Mouse (Mus musculus) spleen, adult 2 months (tissue): ENCODE measurements around the gene Slc35e3. TPM values are rescaled to one million over a fixed set of nuclear protein-coding genes. Genes with fewer than 3 reads are reported as not detected.
"Not testable (repeated sequence)": the region's sequence is repeated elsewhere in the genome, so short reads cannot be mapped to it uniquely, and the experiment has no call there.

Experiments used
- DNase-seq, 2 experiments: peaks; one replicate each; pipeline versions ENCODE4 v3.0.0 to v3.0.0-alpha.2; 2012 to 2021; ENCODE audit warnings: low spot score in 2 of 2, low read depth in 1 of 2
- H3K27ac ChIP-seq: fragments of 200-500 bp; 2 replicates; pipeline ENCODE4 v1.5.1; 2012; ENCODE audit warnings: low read length, inconsistent platforms; ENCODE audit not compliant: insufficient read depth
- H3K27me3 ChIP-seq: fragments of 200-500 bp; 2 replicates; pipeline ENCODE4 v1.6.1; 2012; ENCODE audit warnings: mild to moderate bottlenecking, moderate library complexity, low read length, inconsistent platforms; ENCODE audit not compliant: control insufficient read depth, insufficient read depth
- H3K36me3 ChIP-seq: fragments of 200-500 bp; 2 replicates; pipeline ENCODE4 v1.6.1; 2012; ENCODE audit warnings: mild to moderate bottlenecking, low read length, inconsistent platforms; ENCODE audit not compliant: control insufficient read depth, insufficient read depth
- H3K4me1 ChIP-seq: fragments of 200-500 bp; 2 replicates; pipeline ENCODE4 v1.6.1; 2011; ENCODE audit warnings: inconsistent platforms; ENCODE audit not compliant: control insufficient read depth, insufficient read depth, insufficient read length
- H3K4me3 ChIP-seq: fragments of 200-500 bp; 2 replicates; pipeline ENCODE4 v1.5.1; 2011; ENCODE audit warnings: mild to moderate bottlenecking, inconsistent platforms; ENCODE audit not compliant: insufficient read depth, insufficient read length; ENCODE audit errors: extremely low read depth
- CTCF ChIP-seq: fragments of 200-500 bp; IDR thresholded peaks from 2 replicates; pipeline ENCODE4 v1.5.1; 2011; ENCODE audit warnings: mild to moderate bottlenecking, inconsistent platforms; ENCODE audit not compliant: insufficient read depth, insufficient read length, insufficient replicate concordance; ENCODE audit errors: extremely low read depth
- POLR2A ChIP-seq: fragments of 200-500 bp; IDR thresholded peaks from 2 replicates; pipeline ENCODE4 v1.6.1; 2011; ENCODE audit warnings: low read depth, low read length, inconsistent platforms
- WGBS: fragments of 180-500 bp; shearing (Covaris S2); methylation state at CpG from one replicate; pipeline ENCODE4 v1.1.7; 2018; 5-methylcytosine and 5-hydroxymethylcytosine counted together
- polyA plus RNA-seq: library from polyadenylated mRNA; depleted of rRNA; stranded (reverse); fragments of >200 nt; gene quantifications from 2 replicates; pipeline ENCODE4 v1.2.3, GENCODE M21; 2012

Gene Slc35e3
- polyA plus RNA-seq, 1 experiment = 5.6 TPM

DNA sequence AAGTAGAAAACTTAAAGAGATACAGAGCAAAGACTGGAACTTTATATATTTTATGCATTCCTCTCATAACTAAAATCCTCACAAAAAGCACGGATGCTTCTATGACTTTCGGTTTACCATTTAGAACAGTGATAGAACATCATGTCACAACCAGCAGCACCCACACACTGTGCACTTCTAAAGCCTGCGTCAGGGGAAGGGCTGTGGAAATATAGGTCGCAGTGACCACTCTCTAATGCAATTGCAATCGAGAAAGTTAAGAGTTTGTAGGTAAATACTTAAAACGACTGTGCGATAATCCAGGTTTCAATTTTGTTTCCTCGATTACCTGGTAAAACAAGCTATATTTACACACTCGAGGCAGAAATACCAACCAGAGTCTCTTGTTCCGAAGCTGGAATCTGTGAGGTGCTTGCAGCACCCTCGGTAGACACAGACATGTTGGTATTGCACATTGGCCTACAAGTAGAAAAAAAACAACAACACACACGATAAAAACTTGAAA, 36.8 kb downstream of the Slc35e3 start:
- Histone ChIP-seq H3K4me3 (peak overlapping the region; percentile 99), H3K27me3 (no peaks in the 10 kb centered on the region), H3K27ac (peak overlapping the region; percentile 82; the same call in 1 of the 2 replicates), H3K4me1 (no peaks in the 10 kb centered on the region; the same call in 1 of the 2 replicates), H3K36me3 (peaks cover 14% of the 10 kb centered on the region)
- TF ChIP-seq POLR2A (no peak), CTCF (no peak)
- 18% methylated on average over 12 of the region's 12 CpGs for WGBS
- DNase-seq = no peak

DNA sequence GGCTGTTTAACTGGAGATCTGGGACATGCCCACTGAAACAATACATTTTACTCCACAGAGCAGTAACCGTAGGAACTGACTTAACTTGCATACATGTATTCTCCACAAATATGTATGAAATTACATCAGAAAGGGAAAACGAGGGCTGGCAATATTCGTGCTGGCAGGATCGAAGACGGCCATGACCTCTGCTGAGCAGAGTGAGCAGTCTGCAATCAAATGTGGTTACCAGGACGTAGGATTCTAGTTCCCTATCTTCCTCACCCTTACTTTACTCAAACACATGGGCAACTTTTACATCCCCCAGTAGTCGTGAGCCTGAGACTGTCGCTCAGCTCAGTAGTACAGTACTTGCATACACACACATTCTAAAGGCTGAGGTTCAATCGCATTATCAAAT, 37.3 kb downstream of the Slc35e3 start:
- WGBS = 50% methylated on average over 9 of the region's 9 CpGs
- Histone ChIP-seq H3K4me3 (no peak overlapping the region), H3K4me1 (no peaks in the 10 kb centered on the region; the same call in 1 of the 2 replicates), H3K27me3 (no peaks in the 10 kb centered on the region), H3K36me3 (peaks cover 16% of the 10 kb centered on the region), H3K27ac (no peak overlapping the region)
- TF ChIP-seq POLR2A (no peak), CTCF (no peak)
- no peak for DNase-seq

DNA sequence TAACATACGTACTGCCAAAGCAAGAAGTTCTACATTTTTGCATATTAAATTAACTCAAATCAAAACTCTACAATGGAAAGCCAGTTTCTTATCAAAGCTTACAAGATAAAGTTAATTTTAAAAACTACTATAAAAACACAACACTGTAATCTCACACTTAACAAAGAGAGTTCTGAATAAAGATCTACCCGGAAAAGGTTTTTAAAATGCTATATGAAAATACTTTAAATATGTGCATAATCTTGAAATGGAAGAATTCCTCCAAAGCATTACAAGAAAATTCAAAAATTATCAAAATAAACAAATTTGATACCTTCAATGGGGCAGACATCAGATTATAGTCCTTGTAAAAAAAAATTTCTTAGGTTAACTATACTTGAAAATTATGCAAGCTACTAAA, 37.8 kb downstream of the Slc35e3 start:
- TF ChIP-seq CTCF (no peak), POLR2A (no peak)
- DNase-seq = no peak
- 95% methylated on average over 2 of the region's 2 CpGs for WGBS
- no peak overlapping the region for H3K4me3 ChIP-seq
- no peaks in the 10 kb centered on the region for H3K27me3 ChIP-seq
- peaks cover 18% of the 10 kb centered on the region for H3K36me3 ChIP-seq
- no peaks in the 10 kb centered on the region; the same call in 1 of the 2 replicates for H3K4me1 ChIP-seq
- no peak overlapping the region for H3K27ac ChIP-seq

DNA sequence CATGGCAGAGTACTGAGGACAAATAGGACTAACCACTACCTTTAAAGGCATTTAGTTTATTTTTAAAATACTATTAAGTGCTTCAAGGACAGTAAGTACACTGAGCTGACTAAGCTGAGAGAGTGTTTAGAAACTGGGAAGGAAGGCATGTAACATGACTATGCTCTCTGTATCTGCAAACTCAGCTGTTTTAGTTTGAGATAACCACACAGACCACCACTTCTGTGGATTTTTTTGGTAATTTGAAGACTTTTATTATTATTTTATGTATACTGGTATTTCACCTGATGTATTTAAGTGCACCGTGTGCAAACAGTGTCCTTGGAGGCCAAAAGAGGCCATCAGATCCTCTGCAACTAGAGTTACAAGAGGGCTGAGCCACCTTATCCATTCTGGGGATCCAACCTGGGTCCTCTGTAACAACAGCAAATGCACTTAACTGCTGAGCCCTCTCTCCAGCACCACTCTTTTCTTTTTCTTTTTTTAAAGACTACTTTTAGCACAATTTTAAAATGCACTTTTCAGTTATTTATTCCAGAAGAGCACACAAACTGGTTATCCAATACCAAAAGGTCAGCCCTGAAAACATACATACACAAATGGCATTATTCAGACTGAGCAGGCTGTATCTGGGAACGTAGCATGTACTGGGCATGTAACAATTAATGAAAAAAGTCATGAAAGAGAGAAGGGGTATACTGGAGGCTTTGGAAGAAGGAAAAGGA, 38.9 kb downstream of the Slc35e3 start:
- H3K36me3 ChIP-seq = peaks cover 23% of the 10 kb centered on the region
- no peaks in the 10 kb centered on the region; the same call in 1 of the 2 replicates for H3K4me1 ChIP-seq
- TF ChIP-seq POLR2A = no peak
- TF ChIP-seq CTCF = no peak
- no peak overlapping the region for H3K27ac ChIP-seq
- no peaks in the 10 kb centered on the region for H3K27me3 ChIP-seq
- no peak overlapping the region for H3K4me3 ChIP-seq
- 95% methylated on average over 2 of the region's 2 CpGs for WGBS
- no peak for DNase-seq

DNA sequence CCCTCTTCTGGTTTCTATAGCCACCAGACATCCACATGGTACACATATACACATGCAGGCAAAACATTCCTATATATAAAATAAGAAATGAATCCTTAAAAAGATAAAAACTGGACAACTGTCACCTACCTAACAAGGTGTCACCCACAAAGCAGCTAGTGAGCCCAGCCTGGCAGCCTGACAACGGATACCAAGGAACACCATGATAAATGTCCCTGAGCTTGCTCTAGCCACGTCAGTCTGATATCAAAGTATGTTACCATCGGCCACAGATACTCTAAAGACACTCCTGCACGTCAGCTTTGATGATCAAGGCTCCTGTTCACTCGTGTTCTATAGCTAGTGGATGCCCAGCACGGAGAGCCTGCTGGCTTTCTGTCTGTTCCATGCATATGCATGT, 39.7 kb downstream of the Slc35e3 start:
- Histone ChIP-seq H3K36me3 (peaks cover 27% of the 10 kb centered on the region), H3K27ac (no peak overlapping the region), H3K4me1 (no peaks in the 10 kb centered on the region; the same call in 1 of the 2 replicates), H3K27me3 (no peaks in the 10 kb centered on the region), H3K4me3 (no peak overlapping the region)
- no peak for TF ChIP-seq POLR2A
- no peak for TF ChIP-seq CTCF
- 88% methylated on average over 6 of the region's 6 CpGs for WGBS
- no peak for DNase-seq

DNA sequence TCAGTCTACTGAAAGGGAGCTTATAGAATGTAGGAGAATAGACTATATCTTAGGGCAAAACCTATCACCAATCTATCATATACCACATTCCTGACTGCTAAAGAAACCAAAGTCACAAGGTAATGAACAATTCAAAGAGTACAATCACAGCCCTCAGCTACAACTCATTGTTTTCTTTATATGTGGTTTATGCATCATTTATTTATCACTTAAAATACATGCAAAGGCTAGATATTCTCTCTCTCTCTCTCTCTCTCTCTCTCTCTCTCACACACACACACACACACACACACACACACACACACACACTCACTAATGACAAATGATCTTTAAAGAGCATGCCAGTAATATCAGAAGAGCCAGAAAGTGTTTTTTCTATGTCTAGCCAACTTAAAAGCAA, 40.4 kb downstream of the Slc35e3 start:
- Histone ChIP-seq H3K4me3 (no peak overlapping the region), H3K36me3 (peaks cover 27% of the 10 kb centered on the region), H3K27ac (no peak overlapping the region), H3K4me1 (no peaks in the 10 kb centered on the region), H3K27me3 (no peaks in the 10 kb centered on the region)
- DNase-seq = no peak
- TF ChIP-seq CTCF = no peak
- no peak for TF ChIP-seq POLR2A

DNA sequence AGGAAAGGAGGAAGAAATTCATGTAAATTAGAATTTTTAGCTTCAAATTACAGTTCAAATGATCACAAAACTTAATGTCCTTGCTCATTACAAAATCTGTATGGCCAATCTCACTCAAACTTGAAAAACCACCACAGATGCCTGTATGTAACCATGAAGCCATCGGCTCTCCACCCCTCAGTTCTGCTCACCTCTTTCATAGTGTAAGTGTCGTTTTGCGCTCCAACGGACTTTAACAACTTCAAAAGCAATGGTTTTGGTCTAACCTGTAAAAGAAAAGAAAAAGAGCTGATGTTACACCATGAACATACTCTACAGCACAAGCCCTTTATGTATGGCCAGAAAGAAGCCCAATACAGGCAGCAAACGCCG, 41.2 kb downstream of the Slc35e3 start:
- WGBS = 94% methylated on average over 6 of the region's 6 CpGs

DNA sequence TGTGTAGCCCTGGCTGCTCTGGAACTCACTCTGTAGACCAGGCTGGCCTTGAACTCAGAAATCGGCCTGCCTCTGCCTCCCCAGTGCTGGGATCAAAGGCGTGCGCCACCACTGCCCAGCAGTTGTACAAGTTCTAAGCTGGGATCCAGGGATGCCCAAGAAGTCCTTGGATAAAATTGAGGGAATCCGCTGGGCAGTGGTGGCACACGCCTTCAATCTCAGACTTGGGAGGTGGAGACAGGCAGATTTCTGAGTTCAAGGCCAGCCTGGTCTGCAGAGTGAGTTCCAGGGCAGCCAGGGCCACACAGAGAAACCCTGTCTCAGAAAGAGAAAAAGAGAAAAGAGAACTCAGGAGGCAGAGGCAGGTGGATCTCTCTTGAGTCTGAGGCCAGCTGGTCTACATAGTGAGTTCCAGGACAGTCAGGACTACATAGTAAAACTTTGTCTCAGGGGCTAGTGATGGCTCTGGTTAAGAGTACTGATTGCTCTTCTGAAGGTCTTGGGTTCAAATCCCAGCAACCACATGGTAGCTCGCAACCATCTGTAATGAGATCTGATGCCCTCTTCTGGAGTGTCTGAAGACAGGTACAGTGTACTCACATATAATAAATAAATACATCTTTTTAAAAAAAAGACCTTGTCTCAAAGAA, 41.7 kb downstream of the Slc35e3 start:
- H3K4me1 ChIP-seq, H3K4me3 ChIP-seq, H3K27me3 ChIP-seq, DNase-seq, H3K27ac ChIP-seq: not testable (repeated sequence)
- WGBS = 99% methylated on average over 6 of the region's 6 CpGs
- H3K36me3 ChIP-seq = peaks cover 38% of the 10 kb centered on the region

More for the DNA sequence above, 41.2 kb downstream of the Slc35e3 start:
- Histone ChIP-seq H3K4me3 (no peak overlapping the region), H3K27ac (no peak overlapping the region), H3K36me3 (peaks cover 33% of the 10 kb centered on the region), H3K27me3 (no peaks in the 10 kb centered on the region), H3K4me1 (no peaks in the 10 kb centered on the region)
- TF ChIP-seq POLR2A (no peak), CTCF (no peak)
- no peak for DNase-seq
